8 mouse cellular contexts compared by ENCODE assay signal in genomic region chr12:21075731-21076130, GRCm38 (mm10).
DNase-seq lines count a peak whose midpoint lies in the region.

No protein-coding gene starts in this region.

- DNase-seq in T-cell, adult 2 months (ENCODE audit: low spot score) = peak; percentile 53
- DNase-seq in cerebellum, postnatal 10 days = peak; percentile 88
- peak; percentile 80 to 89 for DNase-seq in frontal cortex, postnatal 36 days (ENCODE audit: low spot score in 2 of 2)
- peak; percentile 72 for DNase-seq in induced T-regulatory cell, adult 2 months (ENCODE audit: low read depth)
- DNase-seq in layer of hippocampus, postnatal 36 days = peak; percentile 61 to 73
- DNase-seq in lung, postnatal 25 days (ENCODE audit: low spot score) = peak; percentile 71
- peak; percentile 59 to 66 for DNase-seq in right cerebral cortex, postnatal 36 days (ENCODE audit: low spot score in 2 of 2)
- peak; percentile 42 for DNase-seq in urinary bladder, postnatal 10 days (ENCODE audit: low spot score)

Comparison
In these comparisons a context has a peak if more than half of its experiments do, and no peak if none do; other contexts are left out.
1. Peak in every context shown above with its lines: DNase-seq.